In genomic region chr17:73054226-73054625, GRCm38 (mm10) we compare ENCODE assay signal across 12 mouse cellular contexts. TPM values are rescaled to one million over a fixed set of nuclear protein-coding genes. Genes with fewer than 3 reads are reported as not detected.
DNase-seq lines count a peak whose midpoint lies in the region; ATAC-seq and TF ChIP-seq lines count a peak whose summit lies in the region.
"Had no signal": no experiment of that assay in that cellular context is flagged by ENCODE, and none has a peak within 500 bp of the region (broad histone marks: within the 10 kb centered on the region; RNA-seq: fewer than 3 reads in every experiment).

No protein-coding gene starts in this region.

- H3K4me2 ChIP-seq in embryonic facial prominence, embryonic 15.5 days (replicated peaks) = no peak overlapping the region
- no peak overlapping the region for H3K4me2 ChIP-seq in kidney, postnatal 0 days (ENCODE audit: low read length)
- no peak overlapping the region for H3K4me2 ChIP-seq in stomach, embryonic 14.5 days (replicated peaks; ENCODE audit: low read depth, low read length)
- H3K4me2 ChIP-seq: neural tube, embryonic 12.5 days had no signal

- ATAC-seq in embryonic facial prominence, embryonic 15.5 days (ENCODE audit: insufficient number of reproducible peaks, low FRiP score, low TSS enrichment, low read depth) = no peak
- ATAC-seq in kidney, postnatal 0 days (replicated peaks; ENCODE audit: low FRiP score, low read depth) = peak; percentile 54; the same call in 1 of the 2 replicates
- peak; percentile 77; the same call in 1 of the 2 replicates for ATAC-seq in stomach, embryonic 14.5 days (ENCODE audit: insufficient number of reproducible peaks, insufficient read depth, low FRiP score, low read depth)

- H3K9ac ChIP-seq in embryonic facial prominence, embryonic 15.5 days = no peak overlapping the region
- H3K9ac ChIP-seq in kidney, postnatal 0 days (ENCODE audit: low read depth, low read length) = no peak overlapping the region
- H3K9ac ChIP-seq in stomach, embryonic 14.5 days (replicated peaks; ENCODE audit: low read depth, low read length) = no peak overlapping the region
- H3K9ac ChIP-seq: neural tube, embryonic 12.5 days had no signal

- no peak for TF ChIP-seq POLR2A in embryonic fibroblast, embryonic 13.5 days (IDR thresholded peaks at IDR 0.05; ENCODE audit: low read depth, low read length)

- DNase-seq in embryonic facial prominence, embryonic 10.5 days (ENCODE audit: low spot score) = no peak
- peak; percentile 85 for DNase-seq in kidney, postnatal 0 days (ENCODE audit: low spot score)
- DNase-seq in Muller cell, postnatal 12 days (ENCODE audit: inconsistent ontology term) = no peak
- DNase-seq in left cerebral cortex, adult 18-20 months (ENCODE audit: low spot score in 2 of 2) = no peak
- DNase-seq in testis, postnatal 14 days (ENCODE audit: low spot score) = no peak
- DNase-seq: B cell, adult 2 months had no signal

- H3K36me3 ChIP-seq in embryonic facial prominence, embryonic 15.5 days = no peaks in the 10 kb centered on the region
- no peaks in the 10 kb centered on the region for H3K36me3 ChIP-seq in embryonic facial prominence, embryonic 10.5 days (replicated peaks)
- no peaks in the 10 kb centered on the region for H3K36me3 ChIP-seq in kidney, postnatal 0 days (ENCODE audit: insufficient read depth, low read length)
- no peaks in the 10 kb centered on the region for H3K36me3 ChIP-seq in stomach, embryonic 14.5 days (ENCODE audit: control insufficient read depth, insufficient read depth, low read length)
- H3K36me3 ChIP-seq: neural tube, embryonic 12.5 days had no signal

- no peaks in the 10 kb centered on the region for H3K9me3 ChIP-seq in embryonic facial prominence, embryonic 15.5 days (replicated peaks)
- H3K9me3 ChIP-seq in embryonic facial prominence, embryonic 10.5 days = no peaks in the 10 kb centered on the region
- no peaks in the 10 kb centered on the region for H3K9me3 ChIP-seq in kidney, postnatal 0 days (replicated peaks; ENCODE audit: low read length)
- no peaks in the 10 kb centered on the region for H3K9me3 ChIP-seq in stomach, embryonic 14.5 days (ENCODE audit: control insufficient read depth, low read depth, low read length)
- H3K9me3 ChIP-seq: neural tube, embryonic 12.5 days had no signal

- peak overlapping the region; percentile 60; the same call in 1 of the 2 replicates for H3K27ac ChIP-seq in embryonic facial prominence, embryonic 15.5 days (replicated peaks)
- H3K27ac ChIP-seq in embryonic facial prominence, embryonic 10.5 days (replicated peaks) = no peak overlapping the region
- peak overlapping the region; percentile 69 for H3K27ac ChIP-seq in embryonic fibroblast, embryonic 13.5 days (ENCODE audit: insufficient read depth, low read length)
- H3K27ac ChIP-seq in kidney, postnatal 0 days = 0 out of 2 replicates have a peak overlapping the region, but pooled peaks have one; percentile 25
- peak overlapping the region; percentile 34; the same call in 1 of the 2 replicates for H3K27ac ChIP-seq in stomach, embryonic 14.5 days (ENCODE audit: low read length)
- H3K27ac ChIP-seq: macrophage; neural tube, embryonic 12.5 days had no signal

- H3K27me3 ChIP-seq in embryonic facial prominence, embryonic 15.5 days = no peaks in the 10 kb centered on the region
- no peaks in the 10 kb centered on the region for H3K27me3 ChIP-seq in embryonic facial prominence, embryonic 10.5 days (replicated peaks; ENCODE audit: low read depth, poor library complexity, severe bottlenecking)
- H3K27me3 ChIP-seq in kidney, postnatal 0 days (ENCODE audit: insufficient read depth, low read length) = no peaks in the 10 kb centered on the region
- no peaks in the 10 kb centered on the region for H3K27me3 ChIP-seq in stomach, embryonic 14.5 days (ENCODE audit: control insufficient read depth, insufficient read depth, low read length)
- H3K27me3 ChIP-seq: neural tube, embryonic 12.5 days had no signal

- H3K4me1 ChIP-seq in embryonic facial prominence, embryonic 15.5 days = peaks cover 6% of the 10 kb centered on the region; the same call in 1 of the 2 replicates
- H3K4me1 ChIP-seq in embryonic facial prominence, embryonic 10.5 days = peaks cover 19% of the 10 kb centered on the region
- peaks cover 11% of the 10 kb centered on the region for H3K4me1 ChIP-seq in embryonic fibroblast, embryonic 13.5 days (ENCODE audit: control insufficient read depth, insufficient read depth, low read length)
- H3K4me1 ChIP-seq in kidney, postnatal 0 days (replicated peaks; ENCODE audit: insufficient read depth, low read length) = 0 out of 2 replicates have a peak, but pooled peaks cover 7% of the 10 kb centered on the region
- H3K4me1 ChIP-seq in stomach, embryonic 14.5 days (ENCODE audit: control insufficient read depth, insufficient read depth, low read length) = peaks cover 12% of the 10 kb centered on the region
- H3K4me1 ChIP-seq: neural tube, embryonic 12.5 days had no signal

- H3K4me3 ChIP-seq in embryonic facial prominence, embryonic 15.5 days (replicated peaks) = no peak overlapping the region
- no peak overlapping the region for H3K4me3 ChIP-seq in embryonic facial prominence, embryonic 10.5 days
- H3K4me3 ChIP-seq in embryonic fibroblast, embryonic 13.5 days (ENCODE audit: insufficient read depth, low read length) = no peak overlapping the region
- no peak overlapping the region for H3K4me3 ChIP-seq in kidney, postnatal 0 days (replicated peaks; ENCODE audit: low read depth, low read length)
- no peak overlapping the region for H3K4me3 ChIP-seq in stomach, embryonic 14.5 days (ENCODE audit: low read depth, low read length)
- H3K4me3 ChIP-seq: erythroblast, embryonic 14.5 days; neural tube, embryonic 12.5 days had no signal

- no peak for TF ChIP-seq CTCF in embryonic fibroblast, embryonic 13.5 days (IDR thresholded peaks at IDR 0.05; ENCODE audit: borderline replicate concordance, insufficient read depth, low read length)
- no peak for TF ChIP-seq CTCF in kidney, postnatal 0 days (IDR thresholded peaks at IDR 0.05; ENCODE audit: low read depth)

RNA-seq across cellular contexts. Expression of gene Lclat1, which starts 53.6 kb away (rescaled TPM):
- polyA plus RNA-seq in embryonic facial prominence, embryonic 15.5 days (2015; fragmentation: Nextera tagmentation; extraction: Ambion mirVana) = 11.8 and 15.4 TPM in 2 replicates
- 11.3 and 11.8 TPM in 2 replicates for polyA plus RNA-seq in embryonic facial prominence, embryonic 10.5 days (2016; fragmentation: Nextera tagmentation; extraction: Ambion mirVana)
- 73.4 and 86.8 TPM in 2 replicates for polyA plus RNA-seq in embryonic fibroblast, embryonic 13.5 days (2011; ENCODE audit: insufficient read length, low read depth, missing spikeins)
- 12.5 and 14.5 TPM in 2 replicates for polyA plus RNA-seq in kidney, postnatal 0 days (2015; fragmentation: Nextera tagmentation; extraction: Ambion mirVana)
- 20.0 and 22.2 TPM in 2 replicates for polyA plus RNA-seq in stomach, embryonic 14.5 days (2014; fragmentation: Nextera tagmentation; extraction: Ambion mirVana)
- total RNA-seq in left cerebral cortex, adult 18-20 months (2021) = 10 to 100 TPM; 32.8 to 38.8 TPM
- polyA plus RNA-seq: erythroblast, embryonic 14.5 days had no signal
